Mouse (Mus musculus): ENCODE results near the gene 4930524B15Rik. TPM values are rescaled to one million over a fixed set of nuclear protein-coding genes. Genes with fewer than 3 reads are reported as not detected.

Gene 4930524B15Rik
- polyA plus RNA-seq (2015; fragmentation: Nextera tagmentation; extraction: Ambion mirVana) = not detected in 2 replicates

DNA sequence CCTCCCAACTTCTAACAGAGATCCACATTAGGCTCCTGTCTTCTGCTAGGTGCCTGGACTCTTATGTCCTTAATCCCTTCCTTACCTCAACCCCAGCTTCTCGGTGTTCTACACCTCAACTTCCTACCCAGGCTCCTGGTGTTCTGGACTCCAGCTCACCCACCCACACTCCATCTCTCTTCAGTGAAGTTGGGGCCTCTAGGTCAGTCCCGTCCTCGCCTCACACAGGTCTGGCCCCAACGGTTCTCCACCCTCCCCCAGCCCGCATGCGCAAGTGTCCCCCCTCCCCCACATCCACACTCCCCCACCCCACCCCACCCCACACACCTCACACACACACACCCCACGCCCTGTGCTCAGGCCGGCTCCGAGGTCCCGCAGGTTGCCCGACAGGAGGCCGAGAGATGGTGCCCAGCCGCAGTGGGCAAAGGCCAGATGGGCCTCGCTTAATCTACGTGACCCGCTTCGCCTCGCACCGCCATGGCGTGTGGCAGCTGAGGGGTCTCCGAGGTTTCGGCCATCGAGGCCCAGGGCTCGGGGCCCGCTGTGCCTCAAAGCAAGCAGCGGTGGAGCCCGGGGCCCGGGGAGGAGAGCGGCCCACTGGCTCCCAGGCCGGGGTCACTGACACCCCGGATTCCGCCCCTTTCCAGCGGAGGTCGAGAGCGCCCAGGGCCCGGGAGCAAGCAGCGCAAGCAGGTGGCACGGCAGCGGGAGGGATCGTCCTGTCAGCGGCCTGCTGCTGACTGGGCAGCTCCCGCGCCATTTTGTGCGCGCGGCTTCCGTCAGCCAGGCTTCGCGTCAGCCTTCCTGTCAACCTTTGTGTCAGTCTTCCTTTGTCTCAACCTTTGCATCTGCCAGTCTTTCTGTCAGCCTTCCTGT lies at the start of gene 4930524B15Rik:
TSS of gene 4930524B15Rik (plus strand) at position 337 of the 879 bp plus-strand sequence.
- peak within 1 kb of the TSS; percentile 58 for H3K4me2 ChIP-seq (ENCODE audit: low read depth, low read length)
- ATAC-seq = peak; percentile 33; the same call in 1 of the 2 replicates
- no peaks in the 10 kb centered on the region for H3K27me3 ChIP-seq (replicated peaks; ENCODE audit: control insufficient read depth, insufficient read depth, low read length)
- H3K36me3 ChIP-seq (ENCODE audit: control insufficient read depth, insufficient read depth, low read length) = no peaks in the 10 kb centered on the region
- no peaks in the 10 kb centered on the region for H3K9me3 ChIP-seq (ENCODE audit: control insufficient read depth, low read length)
- H3K9ac ChIP-seq (ENCODE audit: low read depth, low read length) = peak within 1 kb of the TSS; percentile 62
- H3K4me3 ChIP-seq (ENCODE audit: low read length) = peak within 1 kb of the TSS; percentile 35
- H3K4me1 ChIP-seq (ENCODE audit: control insufficient read depth, insufficient read depth, low read length) = 0 out of 2 replicates have a peak, but pooled peaks cover 4% of the 10 kb centered on the region
- 49% methylated on average over 49 of the region's 49 CpGs for WGBS
- H3K27ac ChIP-seq (ENCODE audit: low read length) = no peak within 1 kb of the TSS

DNA sequence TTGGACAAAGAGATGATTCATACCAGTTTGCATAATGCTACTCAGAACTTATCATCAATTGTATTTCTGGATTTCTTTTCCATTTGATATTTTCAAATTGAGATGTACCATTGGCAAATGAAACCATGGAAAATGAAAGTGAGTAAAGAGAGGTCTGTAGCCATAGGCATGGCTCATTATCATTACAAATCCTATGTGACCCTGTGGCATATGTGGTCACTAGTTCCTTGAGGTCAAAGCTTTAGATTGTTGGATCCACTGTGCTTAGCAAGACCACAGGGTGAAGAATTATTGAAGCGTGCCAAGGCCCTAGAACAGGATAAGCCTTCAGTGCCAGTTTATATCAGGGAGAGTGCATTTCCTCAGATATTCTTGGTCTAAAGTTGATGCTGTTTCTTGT lies 47.6 kb upstream of the 4930524B15Rik start:
- Histone ChIP-seq H3K27me3 (replicated peaks; ENCODE audit: control insufficient read depth, insufficient read depth, low read length) (no peaks in the 10 kb centered on the region), H3K9ac (ENCODE audit: low read depth, low read length) (no peak overlapping the region), H3K4me2 (ENCODE audit: low read depth, low read length) (no peak overlapping the region), H3K9me3 (ENCODE audit: control insufficient read depth, low read length) (no peaks in the 10 kb centered on the region), H3K27ac (ENCODE audit: low read length) (no peak overlapping the region), H3K4me3 (ENCODE audit: low read length) (no peak overlapping the region), H3K4me1 (ENCODE audit: control insufficient read depth, insufficient read depth, low read length) (no peaks in the 10 kb centered on the region), H3K36me3 (ENCODE audit: control insufficient read depth, insufficient read depth, low read length) (no peaks in the 10 kb centered on the region)
- 95% methylated on average over 1 of the region's 1 CpGs for WGBS
- no peak for ATAC-seq

DNA sequence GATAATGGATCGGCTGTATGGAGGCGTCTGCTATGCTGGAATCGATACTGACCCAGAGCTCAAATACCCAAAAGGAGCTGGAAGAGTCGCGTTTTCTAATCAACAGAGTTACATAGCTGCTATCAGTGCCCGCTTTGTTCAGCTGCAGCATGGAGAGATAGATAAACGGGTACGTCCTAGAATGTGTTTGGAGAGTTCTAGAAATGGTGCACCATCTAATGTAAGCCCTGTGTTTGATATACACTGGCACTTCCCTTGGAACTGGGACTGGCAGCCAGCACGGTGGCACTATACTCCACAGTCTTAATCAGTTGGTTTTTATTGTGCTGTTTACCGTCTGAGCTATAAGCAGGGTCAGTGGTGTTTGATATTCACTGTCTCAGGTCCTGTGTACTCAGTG lies 35.3 kb upstream of the 4930524B15Rik start:
- no peak overlapping the region for H3K9ac ChIP-seq (ENCODE audit: low read depth, low read length)
- 91% methylated on average over 10 of the region's 10 CpGs for WGBS
- H3K4me1 ChIP-seq (ENCODE audit: control insufficient read depth, insufficient read depth, low read length) = peaks cover 5% of the 10 kb centered on the region
- no peak overlapping the region for H3K4me2 ChIP-seq (ENCODE audit: low read depth, low read length)
- H3K9me3 ChIP-seq (ENCODE audit: control insufficient read depth, low read length) = no peaks in the 10 kb centered on the region
- H3K27ac ChIP-seq (ENCODE audit: low read length) = no peak overlapping the region
- ATAC-seq = no peak
- peaks cover 16% of the 10 kb centered on the region for H3K36me3 ChIP-seq (ENCODE audit: control insufficient read depth, insufficient read depth, low read length)
- no peaks in the 10 kb centered on the region for H3K27me3 ChIP-seq (replicated peaks; ENCODE audit: control insufficient read depth, insufficient read depth, low read length)
- no peak overlapping the region for H3K4me3 ChIP-seq (ENCODE audit: low read length)

DNA sequence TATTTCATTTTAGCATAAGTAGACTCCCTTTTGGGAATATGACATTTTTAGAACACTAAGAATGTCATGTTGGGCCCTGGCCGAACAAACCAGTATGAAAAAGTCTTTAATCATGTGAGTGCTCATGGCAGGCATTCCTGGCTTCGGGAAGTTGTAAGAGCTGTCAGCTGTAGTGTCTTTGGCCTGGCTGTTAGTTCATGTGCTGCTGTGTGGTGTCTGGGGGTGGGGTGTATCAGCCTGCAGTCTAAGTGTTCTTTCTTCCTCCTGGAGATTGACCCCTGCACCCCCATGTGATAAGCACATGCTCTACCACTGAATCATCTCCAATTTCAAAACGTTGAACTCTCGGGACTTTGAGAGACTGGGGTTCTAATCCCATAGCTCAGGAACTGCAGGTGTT lies 29.7 kb upstream of the 4930524B15Rik start:
- no peak overlapping the region for H3K4me3 ChIP-seq (ENCODE audit: low read length)
- 44% methylated on average over 4 of the region's 4 CpGs for WGBS
- H3K27me3 ChIP-seq (replicated peaks; ENCODE audit: control insufficient read depth, insufficient read depth, low read length) = no peaks in the 10 kb centered on the region
- peak; percentile 69; the same call in 1 of the 2 replicates for ATAC-seq
- peaks cover 5% of the 10 kb centered on the region for H3K4me1 ChIP-seq (ENCODE audit: control insufficient read depth, insufficient read depth, low read length)
- no peak overlapping the region for H3K4me2 ChIP-seq (ENCODE audit: low read depth, low read length)
- 0 out of 2 replicates have a peak, but pooled peaks cover 5% of the 10 kb centered on the region for H3K36me3 ChIP-seq (ENCODE audit: control insufficient read depth, insufficient read depth, low read length)
- no peaks in the 10 kb centered on the region for H3K9me3 ChIP-seq (ENCODE audit: control insufficient read depth, low read length)
- no peak overlapping the region for H3K27ac ChIP-seq (ENCODE audit: low read length)
- no peak overlapping the region for H3K9ac ChIP-seq (ENCODE audit: low read depth, low read length)

DNA sequence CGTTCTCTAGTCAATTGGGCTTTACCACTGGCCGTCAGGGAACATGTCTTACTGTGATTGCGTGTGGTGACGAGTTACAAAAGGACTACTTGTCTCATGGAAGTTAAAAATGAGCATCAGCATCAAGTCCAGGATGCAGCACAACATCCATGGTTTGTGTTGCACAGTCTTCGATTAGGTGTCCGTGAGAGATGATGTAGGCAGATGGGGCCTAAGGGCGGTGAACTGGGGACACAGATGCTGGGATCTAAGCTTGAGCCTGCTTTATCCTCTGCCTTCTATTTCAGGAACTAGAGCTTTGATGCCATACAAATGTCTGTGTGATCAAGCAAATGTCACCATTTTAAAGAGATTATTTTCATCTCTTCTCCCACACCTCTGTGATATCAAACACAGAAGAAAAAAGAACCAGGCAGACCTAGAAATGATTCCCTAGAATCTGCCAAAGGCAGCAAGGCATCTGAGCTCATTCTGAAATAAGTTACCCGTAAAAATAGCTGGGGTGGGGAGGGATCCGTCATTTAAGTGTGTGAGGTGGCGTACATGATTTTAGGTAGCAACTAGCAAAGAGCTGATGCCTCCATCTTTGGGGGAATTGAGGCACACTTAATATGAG lies 28.4 kb upstream of the 4930524B15Rik start:
- peaks cover 5% of the 10 kb centered on the region for H3K4me1 ChIP-seq (ENCODE audit: control insufficient read depth, insufficient read depth, low read length)
- WGBS = 91% methylated on average over 10 of the region's 10 CpGs
- ATAC-seq = no peak
- no peaks in the 10 kb centered on the region for H3K27me3 ChIP-seq (replicated peaks; ENCODE audit: control insufficient read depth, insufficient read depth, low read length)
- H3K4me3 ChIP-seq (ENCODE audit: low read length) = no peak overlapping the region
- no peaks in the 10 kb centered on the region for H3K36me3 ChIP-seq (ENCODE audit: control insufficient read depth, insufficient read depth, low read length)
- H3K9me3 ChIP-seq (ENCODE audit: control insufficient read depth, low read length) = no peaks in the 10 kb centered on the region
- H3K9ac ChIP-seq (ENCODE audit: low read depth, low read length) = no peak overlapping the region
- no peak overlapping the region for H3K27ac ChIP-seq (ENCODE audit: low read length)
- H3K4me2 ChIP-seq (ENCODE audit: low read depth, low read length) = no peak overlapping the region

DNA sequence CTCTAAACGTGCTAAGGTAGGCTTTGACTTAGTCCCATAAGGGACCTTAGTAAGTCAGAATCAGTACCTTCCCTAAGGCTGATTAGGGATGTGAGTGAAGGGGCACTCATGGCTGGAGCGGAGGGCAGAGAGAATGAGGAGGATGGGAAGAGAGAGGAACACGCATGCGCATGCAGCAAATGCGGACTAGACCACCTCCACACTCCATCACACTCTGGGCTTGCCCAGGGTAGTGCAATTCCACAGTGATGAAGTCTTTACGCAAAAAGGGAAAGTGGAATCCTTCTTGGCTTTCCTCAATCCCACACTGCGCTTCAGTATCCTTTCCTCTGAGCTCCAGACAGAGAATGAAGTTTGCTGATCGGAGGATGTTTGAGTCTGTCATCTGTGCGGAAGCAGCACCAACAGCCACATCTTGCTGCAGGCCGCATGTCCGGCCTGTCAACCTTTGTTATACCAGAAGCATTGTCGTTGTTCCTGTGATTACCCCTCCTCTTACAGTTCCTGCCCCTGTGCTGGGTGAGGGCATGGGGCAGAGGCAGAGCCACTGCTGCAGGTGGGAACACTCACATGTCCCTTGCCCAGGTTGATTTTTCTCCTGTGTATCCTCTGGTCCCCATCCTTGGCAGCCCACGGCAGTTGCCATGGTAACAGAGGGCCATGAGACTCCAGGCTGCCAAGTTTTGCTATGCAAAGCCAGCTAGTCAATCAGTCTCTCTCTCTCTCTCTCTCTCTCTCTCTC lies 24.3 kb upstream of the 4930524B15Rik start:
- ATAC-seq = no peak
- Histone ChIP-seq H3K4me2 (ENCODE audit: low read depth, low read length) (no peak overlapping the region), H3K4me3 (ENCODE audit: low read length) (no peak overlapping the region), H3K4me1 (ENCODE audit: control insufficient read depth, insufficient read depth, low read length) (no peaks in the 10 kb centered on the region), H3K27ac (ENCODE audit: low read length) (no peak overlapping the region), H3K9me3 (ENCODE audit: control insufficient read depth, low read length) (no peaks in the 10 kb centered on the region), H3K27me3 (replicated peaks; ENCODE audit: control insufficient read depth, insufficient read depth, low read length) (no peaks in the 10 kb centered on the region), H3K36me3 (ENCODE audit: control insufficient read depth, insufficient read depth, low read length) (no peaks in the 10 kb centered on the region), H3K9ac (ENCODE audit: low read depth, low read length) (no peak overlapping the region)
- 75% methylated on average over 13 of the region's 13 CpGs for WGBS

DNA sequence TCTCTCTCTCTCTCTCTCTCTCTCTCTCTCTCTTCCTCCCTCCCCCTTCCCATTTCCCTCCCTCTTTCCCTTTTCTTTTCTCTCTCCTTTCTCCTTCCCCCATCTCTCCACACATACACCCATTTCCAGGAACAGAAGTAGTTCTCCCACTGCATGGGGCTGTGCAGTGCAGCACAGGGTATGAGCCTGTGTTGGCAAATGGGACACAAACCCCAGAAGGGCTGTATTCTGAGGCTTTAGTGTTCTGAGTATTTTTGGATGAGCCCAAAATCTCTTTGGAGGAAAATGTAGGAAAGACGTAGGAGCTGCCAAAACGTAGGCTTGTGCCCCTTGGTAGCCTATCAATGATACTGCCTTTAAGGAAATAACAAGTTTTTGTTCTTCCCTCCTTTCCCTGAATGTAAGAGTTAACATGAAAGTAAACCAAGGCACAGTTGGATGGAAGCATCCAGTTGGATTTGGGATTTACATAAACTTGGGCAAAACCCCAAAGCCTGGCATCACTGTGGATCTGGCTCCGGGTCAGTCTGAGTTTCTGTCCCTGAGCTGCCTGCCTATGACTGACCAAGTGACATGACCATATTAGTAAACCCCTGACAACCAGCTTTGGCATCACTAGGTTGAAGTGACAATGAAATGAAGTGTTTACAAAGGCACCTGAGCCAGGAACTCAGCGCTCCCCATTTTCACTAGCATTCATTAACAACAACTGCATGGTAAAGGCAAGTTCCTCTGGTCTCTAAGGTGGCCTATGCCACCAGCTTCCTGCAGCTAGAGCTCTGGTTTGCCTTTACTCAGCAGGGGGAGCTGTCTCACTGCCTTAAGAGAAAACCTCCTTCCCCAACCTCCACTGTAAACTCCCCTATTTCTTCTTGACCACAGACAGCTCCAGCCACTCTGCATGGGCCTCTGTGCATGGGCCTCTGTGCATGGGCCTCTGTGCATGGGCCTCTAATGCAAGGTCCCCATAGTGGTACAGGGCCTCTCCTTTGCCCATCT lies 23.5 kb upstream of the 4930524B15Rik start:
- H3K9ac ChIP-seq (ENCODE audit: low read depth, low read length) = no peak overlapping the region
- 76% methylated on average over 4 of the region's 4 CpGs for WGBS
- ATAC-seq = no peak
- H3K9me3 ChIP-seq (ENCODE audit: control insufficient read depth, low read length) = no peaks in the 10 kb centered on the region
- no peak overlapping the region for H3K27ac ChIP-seq (ENCODE audit: low read length)
- H3K4me3 ChIP-seq (ENCODE audit: low read length) = no peak overlapping the region
- no peaks in the 10 kb centered on the region for H3K27me3 ChIP-seq (replicated peaks; ENCODE audit: control insufficient read depth, insufficient read depth, low read length)
- H3K4me2 ChIP-seq (ENCODE audit: low read depth, low read length) = no peak overlapping the region
- H3K4me1 ChIP-seq (ENCODE audit: control insufficient read depth, insufficient read depth, low read length) = no peaks in the 10 kb centered on the region
- no peaks in the 10 kb centered on the region for H3K36me3 ChIP-seq (ENCODE audit: control insufficient read depth, insufficient read depth, low read length)

DNA sequence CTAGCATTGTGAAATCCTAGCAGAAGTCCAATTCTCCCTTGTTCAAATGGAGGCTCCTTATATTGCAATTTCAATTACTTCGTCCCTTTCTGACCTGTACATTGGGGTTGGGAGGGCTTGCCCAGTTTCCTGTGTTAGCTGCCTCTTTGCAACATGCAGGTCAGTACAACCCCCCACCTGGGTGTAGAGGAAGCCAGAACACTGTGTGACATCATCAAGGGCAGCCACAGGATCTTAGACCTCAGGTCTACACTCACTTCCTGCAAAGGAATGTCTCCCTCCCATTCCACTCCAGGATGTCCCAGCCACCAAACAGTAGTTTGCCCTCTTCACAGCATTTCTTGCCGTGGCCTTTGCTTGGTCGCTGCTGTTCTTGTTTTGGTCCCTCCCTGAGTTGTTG lies 19.9 kb upstream of the 4930524B15Rik start:
- H3K9ac ChIP-seq (ENCODE audit: low read depth, low read length) = no peak overlapping the region
- no peaks in the 10 kb centered on the region for H3K9me3 ChIP-seq (ENCODE audit: control insufficient read depth, low read length)
- H3K4me1 ChIP-seq (ENCODE audit: control insufficient read depth, insufficient read depth, low read length) = peaks cover 4% of the 10 kb centered on the region; the same call in 1 of the 2 replicates
- H3K4me2 ChIP-seq (ENCODE audit: low read depth, low read length) = no peak overlapping the region
- H3K27me3 ChIP-seq (replicated peaks; ENCODE audit: control insufficient read depth, insufficient read depth, low read length) = no peaks in the 10 kb centered on the region
- no peak overlapping the region for H3K27ac ChIP-seq (ENCODE audit: low read length)
- ATAC-seq = no peak
- WGBS = 78% methylated on average over 3 of the region's 3 CpGs
- H3K4me3 ChIP-seq (ENCODE audit: low read length) = no peak overlapping the region
- H3K36me3 ChIP-seq (ENCODE audit: control insufficient read depth, insufficient read depth, low read length) = no peaks in the 10 kb centered on the region
